Mouse (Mus musculus): ENCODE measurements around the gene Sestd1.

DNA sequence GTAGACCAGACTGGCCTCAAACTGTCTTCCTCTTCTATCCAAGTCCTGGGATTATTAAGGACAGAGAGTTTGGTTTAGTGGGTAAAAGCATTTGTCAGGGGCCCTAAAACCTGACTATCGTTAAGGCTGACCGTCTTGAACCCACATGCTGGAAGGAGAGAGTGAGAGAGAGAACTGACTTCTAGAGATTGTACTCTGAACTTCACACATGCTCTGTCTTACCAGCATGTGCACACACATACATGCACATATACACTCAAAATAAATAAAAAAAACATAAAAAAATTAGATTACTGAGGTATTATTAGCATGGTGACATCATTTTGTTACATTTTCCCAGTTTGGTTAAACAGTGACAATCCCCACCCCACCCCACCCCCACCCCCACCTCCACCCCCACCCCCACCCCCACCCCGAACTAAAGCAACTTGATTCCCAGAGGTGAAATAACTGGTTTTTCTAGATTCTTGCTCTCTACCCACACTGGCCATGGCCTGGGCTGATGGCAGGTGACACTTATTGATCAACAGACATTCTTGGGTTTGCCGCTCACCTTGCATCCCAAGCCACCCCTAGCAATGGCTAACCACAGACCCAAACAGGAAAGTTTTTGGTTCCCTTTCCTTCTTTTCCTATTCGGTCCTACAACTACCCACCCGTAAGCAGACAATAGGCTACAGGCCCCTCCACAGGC lies 22.4 kb upstream of the Sestd1 start:
- TF ChIP-seq CTCF (IDR thresholded peaks at IDR 0.05; ENCODE audit: control insufficient read depth, insufficient read depth, insufficient replicate concordance, low read depth, low read length) (no peak), POLR2A (IDR thresholded peaks at IDR 0.05; ENCODE audit: control insufficient read depth, low read depth, low read length) (no peak)
